Mouse (Mus musculus): ENCODE results near the gene Ctag2. TPM values are rescaled to one million over a fixed set of nuclear protein-coding genes. Genes with fewer than 3 reads are reported as not detected.

Ctag2 gene
- not detected in 2 replicates for polyA plus RNA-seq (2012; rRNA removed)

DNA sequence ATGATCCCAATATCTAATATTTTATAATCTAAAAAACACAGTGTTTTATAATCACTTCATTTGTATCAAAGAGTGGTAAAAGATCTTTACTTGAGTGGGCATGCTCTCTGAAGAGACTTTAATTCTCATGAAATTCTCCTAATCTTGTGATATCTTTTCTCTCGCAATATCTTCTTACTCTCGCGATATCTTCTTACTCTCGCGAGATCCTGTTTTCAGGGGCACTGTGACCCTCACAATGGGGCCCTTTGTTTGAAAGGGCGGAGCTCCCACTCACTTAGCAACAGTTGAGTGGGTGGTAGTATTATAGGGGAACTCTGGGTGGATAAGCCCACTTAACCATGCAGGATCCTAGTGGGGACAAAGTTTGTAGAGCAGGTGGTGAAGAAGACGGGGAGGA is at the start of gene Ctag2:
Ctag2 (plus strand) TSS at position 301 of the 400 bp plus-strand sequence.

